Mouse (Mus musculus) gastrocnemius, adult 8-10 months (tissue): ENCODE data around the gene Cnga1. TPM values are rescaled to one million over a fixed set of nuclear protein-coding genes. Genes with fewer than 3 reads are reported as not detected.

Experiments
- DNase-seq, 2 experiments: peaks; one replicate each; pipeline ENCODE4 v3.0.0; 2022; ENCODE audit warnings: low spot score in 2 of 2
- total RNA-seq, 4 experiments: library from RNA; stranded (reverse); gene quantifications; 2 replicates each; pipeline ENCODE4 v1.2.4; 2022

Gene Cnga1
- total RNA-seq = not detected

- DNase-seq = no peak
Observed at GRCm38 (mm10) chr5:72644175-72644574, at the start of gene Cnga1. Gene Cnga1, minus strand, starts transcription at chr5:72644275.

- no peak for DNase-seq
Observed at GRCm38 (mm10) chr5:72690516-72690915, 46.4 kb upstream of the Cnga1 start.

- no peak for DNase-seq
Observed at GRCm38 (mm10) chr5:72689556-72689955, 45.5 kb upstream of the Cnga1 start.

- DNase-seq = no peak
Observed at GRCm38 (mm10) chr5:72681451-72681850, 37.4 kb upstream of the Cnga1 start.

- no peak for DNase-seq
Observed at GRCm38 (mm10) chr5:72674994-72675542, 31.0 kb upstream of the Cnga1 start.

GRCm38 (mm10) chr5:72671017-72671699 lies 27.1 kb upstream of the Cnga1 start:
- DNase-seq = no peak

GRCm38 (mm10) chr5:72668351-72668750 lies 24.3 kb upstream of the Cnga1 start:
- no peak for DNase-seq

GRCm38 (mm10) chr5:72666428-72666827 lies 22.4 kb upstream of the Cnga1 start:
- DNase-seq = no peak

- DNase-seq = no peak
Observed at GRCm38 (mm10) chr5:72665281-72665680, 21.2 kb upstream of the Cnga1 start.

GRCm38 (mm10) chr5:72664854-72665253 lies 20.8 kb upstream of the Cnga1 start:
- no peak for DNase-seq

- no peak for DNase-seq
Observed at GRCm38 (mm10) chr5:72664126-72664525, 20.1 kb upstream of the Cnga1 start.

GRCm38 (mm10) chr5:72661051-72661781 lies 17.1 kb upstream of the Cnga1 start:
- no peak for DNase-seq

- no peak for DNase-seq
Observed at GRCm38 (mm10) chr5:72658375-72658774, 14.3 kb upstream of the Cnga1 start.

- DNase-seq = no peak
Observed at GRCm38 (mm10) chr5:72656270-72656791, 12.3 kb upstream of the Cnga1 start.

GRCm38 (mm10) chr5:72653068-72653674 lies 9.1 kb upstream of the Cnga1 start:
- DNase-seq = no peak

- no peak for DNase-seq
Observed at GRCm38 (mm10) chr5:72648987-72649735, 5.1 kb upstream of the Cnga1 start.

GRCm38 (mm10) chr5:72647958-72648595 lies 4.0 kb upstream of the Cnga1 start:
- DNase-seq = no peak

GRCm38 (mm10) chr5:72647418-72647907 lies 3.4 kb upstream of the Cnga1 start, which contains the start of gene Nipal1:
Gene Nipal1, plus strand, starts transcription at chr5:72647795.
- DNase-seq = no peak

GRCm38 (mm10) chr5:72646996-72647395 lies 2.9 kb upstream of the Cnga1 start:
- DNase-seq = no peak

GRCm38 (mm10) chr5:72646131-72646530 lies 2.1 kb upstream of the Cnga1 start:
- DNase-seq = no peak
